Mouse (Mus musculus): Measurements from ENCODE around the gene Pdlim3.
"Not testable (repeated sequence)": the region's sequence is repeated elsewhere in the genome, so short reads cannot be mapped to it uniquely, and the experiment has no call there.

Gene Pdlim3

DNA sequence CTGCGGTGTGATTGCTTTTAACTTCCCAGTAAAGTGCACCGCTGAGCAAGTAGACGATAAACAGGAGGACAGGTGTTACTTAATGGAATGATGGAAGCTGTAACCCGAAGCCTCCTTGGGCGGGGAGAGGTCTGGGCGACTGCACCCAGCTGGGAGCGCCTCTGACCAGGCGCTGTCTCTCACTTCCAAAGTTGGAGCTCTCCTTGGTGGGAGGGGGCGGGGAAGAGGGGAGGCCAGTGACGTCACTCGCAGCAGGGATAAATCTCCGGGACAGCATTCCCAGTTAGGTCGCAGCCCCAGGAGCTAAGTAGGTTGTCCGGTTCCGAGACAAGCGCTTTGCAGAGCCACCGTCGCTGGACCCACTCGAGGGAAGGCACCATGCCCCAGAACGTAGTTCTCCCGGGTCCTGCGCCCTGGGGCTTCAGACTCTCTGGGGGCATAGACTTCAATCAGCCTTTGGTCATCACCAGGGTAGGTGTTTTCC lies at the start of gene Pdlim3:
Pdlim3 (plus strand) TSS at position 260 of the 484 bp plus-strand sequence.
- no peak for DNase-seq (ENCODE audit: low spot score in 2 of 2)

DNA sequence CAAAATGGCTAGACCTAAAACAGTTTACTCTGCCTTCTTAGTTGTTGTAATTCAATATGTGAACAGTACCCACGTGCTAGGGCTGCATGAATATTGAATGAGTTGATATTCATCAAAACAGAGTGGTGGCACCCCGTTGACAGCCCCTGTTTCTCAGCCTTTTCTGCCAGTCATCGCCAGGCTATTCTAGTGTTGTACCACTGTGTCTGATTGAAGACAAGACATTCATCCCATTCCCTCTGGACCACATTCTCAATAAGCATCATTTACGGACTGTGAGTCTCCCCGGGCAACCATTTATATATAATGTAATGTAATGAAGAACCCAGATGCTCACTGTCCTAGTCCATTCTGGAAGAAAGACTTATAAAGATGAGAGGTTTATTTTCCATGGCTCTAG lies 42.0 kb upstream of the Pdlim3 start:
- DNase-seq (ENCODE audit: low spot score in 2 of 2), result no peak

DNA sequence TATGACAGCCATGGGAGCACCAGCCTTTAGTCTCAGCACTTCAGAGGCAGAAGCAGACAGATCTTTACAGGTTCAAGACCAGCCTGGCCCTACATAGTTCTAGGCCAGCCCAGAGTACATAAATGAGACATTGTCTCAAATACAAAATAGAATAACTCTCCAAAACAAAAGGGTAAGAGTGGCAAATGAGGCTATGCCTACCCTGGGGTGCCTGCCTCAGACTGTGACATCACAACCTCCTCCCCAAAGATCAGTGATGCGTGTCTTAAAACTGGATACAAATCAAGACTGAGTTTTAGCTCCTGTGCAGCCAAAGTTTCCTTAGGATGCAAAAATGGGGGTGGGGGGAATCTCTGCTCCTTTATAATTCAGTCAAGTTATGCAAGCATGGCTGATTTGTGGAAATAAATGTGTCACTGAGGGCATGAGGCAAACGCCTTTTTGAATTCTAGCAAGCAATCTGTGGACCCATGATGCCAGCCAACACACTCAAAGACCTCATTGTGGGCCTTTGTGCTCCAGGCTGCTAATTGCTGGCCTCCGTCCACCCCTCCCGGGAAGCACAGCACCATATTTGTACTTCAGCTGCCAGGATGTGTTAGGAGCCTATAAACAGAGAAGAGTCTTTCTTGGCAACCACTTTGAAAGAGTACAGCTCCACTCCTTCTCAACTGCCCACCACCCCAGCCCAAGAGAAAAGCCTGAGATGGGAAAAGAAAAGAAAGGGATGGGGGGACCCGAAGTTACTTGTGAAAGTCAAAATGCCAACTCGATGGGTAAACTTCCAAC lies 41.0 kb upstream of the Pdlim3 start:
- no peak for DNase-seq (ENCODE audit: low spot score in 2 of 2)

DNA sequence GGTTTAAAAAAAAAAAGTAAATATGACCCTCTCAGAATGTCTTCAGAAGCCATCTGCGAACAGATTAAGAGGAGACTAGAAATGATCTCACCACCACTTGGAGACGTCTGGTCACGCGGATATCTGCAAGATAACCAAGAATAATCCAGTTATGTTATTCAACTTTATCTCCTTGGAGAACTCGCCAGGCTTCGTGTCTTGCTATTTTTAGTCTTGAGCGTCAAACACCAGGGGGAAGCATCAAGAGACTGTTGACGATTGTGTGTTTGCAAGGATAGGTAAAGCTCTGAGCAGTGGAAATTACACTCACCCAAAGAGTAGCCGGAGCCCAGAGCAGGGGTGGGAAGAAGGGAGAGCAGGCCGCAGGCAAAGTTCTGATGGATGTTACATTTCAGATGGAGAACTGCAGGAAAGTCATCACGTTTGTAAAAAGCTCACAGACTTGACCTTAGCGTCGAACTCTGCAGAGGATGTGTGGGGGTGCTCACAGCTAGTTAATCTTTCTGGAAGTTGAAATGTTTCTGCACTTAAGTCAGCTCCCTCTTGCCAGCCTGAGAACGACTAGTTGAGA lies 40.3 kb upstream of the Pdlim3 start:
- no peak for DNase-seq (ENCODE audit: low spot score in 2 of 2)

DNA sequence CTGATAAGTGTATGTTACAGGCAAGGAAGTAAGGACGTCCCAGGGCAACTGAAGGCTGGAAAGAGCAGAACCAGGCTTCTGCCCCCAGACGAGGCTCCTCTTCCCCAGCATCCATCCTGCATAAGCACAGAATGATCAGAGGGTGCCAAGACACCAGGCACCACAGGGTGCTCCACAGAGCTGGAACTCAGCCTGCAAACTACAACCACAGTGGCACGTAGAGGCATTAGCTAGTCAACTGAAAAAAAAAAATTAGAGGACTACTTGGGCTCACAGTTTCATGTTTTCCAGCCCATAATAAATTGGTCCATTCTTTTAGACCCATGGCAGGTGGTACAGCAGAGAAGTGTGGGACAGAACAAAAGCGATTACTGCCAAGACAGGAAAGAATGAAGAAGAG lies 39.4 kb upstream of the Pdlim3 start:
- DNase-seq (ENCODE audit: low spot score in 2 of 2), result no peak

DNA sequence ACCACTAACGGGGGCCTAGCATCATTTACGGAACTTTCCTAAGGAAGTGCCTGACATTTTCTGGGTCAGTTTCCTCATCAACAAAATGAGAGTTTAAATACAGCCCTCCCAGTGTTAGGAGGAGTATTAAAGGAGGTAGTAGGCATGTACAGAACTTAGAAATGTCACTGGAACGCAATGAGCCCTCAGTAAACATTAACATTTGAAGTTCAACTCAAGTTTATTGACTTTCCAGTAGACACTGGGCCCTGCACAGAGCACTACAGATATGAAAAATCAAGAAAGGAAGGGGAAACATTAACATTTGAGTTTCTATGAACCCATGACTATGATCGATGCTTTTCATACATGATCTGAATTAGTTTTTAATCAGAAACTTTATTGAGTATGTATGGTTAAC lies 30.1 kb upstream of the Pdlim3 start:
- no peak for DNase-seq (ENCODE audit: low spot score in 2 of 2)

DNA sequence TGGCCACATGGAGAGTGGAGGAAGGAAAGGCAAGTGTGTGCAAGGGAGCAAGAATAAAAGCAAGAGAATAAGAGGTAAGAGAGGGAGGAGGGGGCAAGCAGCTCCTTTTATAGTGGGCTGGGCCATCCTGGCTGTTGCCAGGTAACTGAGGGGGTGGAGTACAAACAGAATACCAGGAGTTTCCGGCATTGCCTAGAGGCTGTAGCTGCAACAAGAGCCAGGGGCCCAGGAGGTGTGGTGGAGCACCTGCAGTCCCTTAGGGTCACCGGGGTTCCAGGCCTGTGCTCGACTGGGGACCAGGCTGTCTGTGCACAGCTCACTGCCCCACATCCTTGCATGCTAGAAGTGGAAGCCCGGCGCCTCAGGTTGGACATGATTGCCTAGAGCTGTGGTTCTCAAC lies 27.5 kb upstream of the Pdlim3 start:
- no peak for DNase-seq (ENCODE audit: low spot score in 2 of 2)

DNA sequence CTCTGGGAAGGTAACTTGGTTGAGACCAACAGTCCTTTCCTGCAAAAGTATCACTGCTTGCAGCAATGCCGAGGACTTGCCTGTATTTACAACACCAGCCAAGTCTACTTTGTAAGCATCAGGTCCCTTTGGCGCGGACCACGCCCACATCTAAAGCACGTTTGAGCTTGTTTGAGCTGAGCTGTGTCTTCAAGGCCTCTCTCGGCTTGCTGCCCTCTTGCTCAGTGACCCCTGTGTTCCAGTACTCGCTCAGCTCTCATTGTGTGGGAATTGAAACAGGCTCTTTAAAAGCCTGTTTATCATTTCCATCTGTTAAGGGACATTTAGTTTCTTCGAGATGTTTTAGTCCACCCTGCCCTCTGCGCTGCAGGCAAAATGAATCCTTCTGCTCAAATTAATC lies 26.9 kb upstream of the Pdlim3 start:
- DNase-seq (ENCODE audit: low spot score in 2 of 2), result no peak

DNA sequence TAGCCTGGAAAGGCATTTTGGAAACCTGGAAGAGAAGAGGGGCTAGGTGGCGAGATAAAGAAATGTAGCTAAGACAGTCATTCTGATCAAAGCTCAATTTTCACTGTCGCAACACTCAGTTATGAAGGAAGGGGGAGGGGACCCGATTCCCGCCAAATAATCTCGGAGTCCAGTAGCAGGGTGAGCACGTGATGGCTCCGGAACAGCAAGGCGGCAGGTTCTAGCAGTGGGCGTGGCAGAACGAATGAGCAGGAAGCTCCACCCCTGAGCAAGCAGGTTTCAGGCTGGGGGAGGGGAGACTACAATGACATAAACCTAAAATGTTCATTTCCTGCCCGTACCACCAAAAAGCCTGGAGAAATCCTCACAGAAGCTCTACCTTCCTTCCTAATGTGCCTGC lies 13.7 kb upstream of the Pdlim3 start:
- DNase-seq (ENCODE audit: low spot score in 2 of 2), result not testable (repeated sequence)

DNA sequence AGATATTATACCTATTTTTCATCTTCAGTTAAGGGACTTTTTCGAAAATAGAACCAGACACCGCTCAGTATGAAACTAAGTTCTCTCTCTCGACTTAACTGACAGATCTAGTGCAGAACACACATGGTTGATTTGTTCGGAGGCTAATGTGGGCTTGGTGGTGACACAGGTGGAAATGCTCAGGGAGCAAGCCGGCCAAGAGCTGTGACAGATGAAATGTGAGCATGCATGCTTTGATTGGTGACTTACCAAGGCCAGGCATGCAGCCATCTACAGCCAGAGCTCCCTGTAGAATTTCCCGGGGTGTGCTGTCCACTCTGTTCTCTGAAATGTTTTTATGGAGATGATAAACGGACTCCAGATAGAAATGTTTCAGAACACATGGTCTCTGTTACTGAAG lies 13.2 kb upstream of the Pdlim3 start:
- no peak for DNase-seq (ENCODE audit: low spot score in 2 of 2)

DNA sequence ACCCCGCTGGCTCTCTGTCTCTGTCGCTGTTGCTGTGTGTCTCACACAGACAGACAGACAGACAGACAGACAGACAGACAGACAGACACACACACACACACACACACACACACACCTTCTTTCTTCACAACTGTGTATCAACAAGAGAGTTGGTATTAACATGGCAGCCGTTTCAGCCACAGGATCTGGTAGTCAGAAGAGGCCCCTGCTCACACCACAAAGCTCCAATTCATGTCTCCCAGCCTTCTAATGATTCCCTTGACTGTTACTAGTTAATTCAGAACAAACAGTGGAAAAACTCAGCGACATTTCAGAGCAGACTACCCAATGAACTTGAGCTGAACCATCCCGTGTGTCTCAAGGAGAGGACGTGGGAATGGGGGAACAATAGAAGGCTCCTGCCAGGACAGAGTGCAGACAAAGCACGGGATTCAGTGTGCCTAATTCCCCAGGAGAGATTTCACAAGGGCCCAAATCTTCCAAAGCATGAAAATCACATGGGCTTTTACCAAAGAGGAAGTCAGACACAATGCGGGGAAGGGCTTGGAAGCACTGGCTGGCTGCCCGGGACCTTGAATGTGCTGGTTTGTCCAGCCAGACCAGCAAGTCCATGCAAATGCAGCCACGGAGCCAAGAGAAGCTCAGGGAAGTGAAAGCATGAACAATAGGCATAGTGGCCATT lies 10.2 kb upstream of the Pdlim3 start:
- DNase-seq (ENCODE audit: low spot score in 2 of 2), result no peak

DNA sequence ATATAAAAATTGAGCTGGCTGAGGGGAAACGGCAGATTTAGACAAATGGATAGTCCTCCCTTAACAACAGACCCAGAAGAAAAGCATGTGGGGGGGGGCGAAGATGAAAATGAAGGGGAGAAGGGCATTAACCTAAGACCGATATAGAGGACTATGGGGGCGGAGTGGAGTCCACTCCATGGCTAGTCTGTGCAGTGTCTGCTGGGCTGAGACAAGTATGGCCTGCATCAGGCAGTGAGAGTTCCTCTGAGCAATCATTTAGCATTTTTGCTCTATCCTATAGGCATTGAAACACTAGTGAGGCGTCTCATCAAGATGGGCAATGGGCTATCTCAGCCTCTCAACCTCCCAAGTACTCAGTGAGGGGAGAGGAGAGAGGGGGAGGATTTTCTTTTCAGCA lies 8.9 kb upstream of the Pdlim3 start:
- no peak for DNase-seq (ENCODE audit: low spot score in 2 of 2)

DNA sequence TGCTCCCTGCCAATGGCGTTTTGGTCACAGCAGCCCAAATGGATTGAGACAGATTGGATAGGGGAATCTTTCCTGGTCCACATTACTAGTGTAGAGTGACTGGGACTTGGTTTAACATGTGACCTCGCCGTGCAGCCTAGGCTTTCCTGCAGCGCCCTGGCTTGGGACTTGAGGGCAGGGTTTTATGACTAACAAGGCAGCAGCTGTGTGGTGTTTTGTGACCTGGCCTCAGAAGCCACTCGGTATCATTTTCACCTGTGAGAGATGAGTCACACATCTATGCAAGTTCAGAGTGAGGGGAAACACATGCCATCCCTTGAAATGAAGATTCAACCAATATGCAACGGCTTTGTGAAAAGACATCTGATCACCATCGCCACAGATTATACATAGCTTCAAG lies 7.6 kb upstream of the Pdlim3 start:
- no peak for DNase-seq (ENCODE audit: low spot score in 2 of 2)

DNA sequence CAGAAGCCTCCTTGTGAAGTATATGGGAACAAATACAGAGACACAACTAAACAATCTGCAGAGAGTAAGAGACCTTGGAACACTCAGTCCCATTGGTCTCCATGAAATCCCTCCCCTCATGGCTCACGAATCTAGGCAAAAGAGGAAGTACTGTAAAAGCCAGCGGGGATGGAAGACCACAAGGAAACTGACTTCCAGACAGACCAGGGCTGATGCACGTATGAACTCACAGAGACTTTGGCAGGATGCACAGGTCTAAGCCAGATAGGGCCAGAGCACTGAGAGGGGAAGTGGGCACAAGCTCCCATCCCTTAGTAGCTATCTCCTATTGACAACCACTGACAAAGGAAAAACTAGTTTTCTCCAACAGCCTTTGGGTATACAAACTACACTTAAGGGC lies 4.8 kb upstream of the Pdlim3 start:
- DNase-seq (ENCODE audit: low spot score in 2 of 2), result no peak

DNA sequence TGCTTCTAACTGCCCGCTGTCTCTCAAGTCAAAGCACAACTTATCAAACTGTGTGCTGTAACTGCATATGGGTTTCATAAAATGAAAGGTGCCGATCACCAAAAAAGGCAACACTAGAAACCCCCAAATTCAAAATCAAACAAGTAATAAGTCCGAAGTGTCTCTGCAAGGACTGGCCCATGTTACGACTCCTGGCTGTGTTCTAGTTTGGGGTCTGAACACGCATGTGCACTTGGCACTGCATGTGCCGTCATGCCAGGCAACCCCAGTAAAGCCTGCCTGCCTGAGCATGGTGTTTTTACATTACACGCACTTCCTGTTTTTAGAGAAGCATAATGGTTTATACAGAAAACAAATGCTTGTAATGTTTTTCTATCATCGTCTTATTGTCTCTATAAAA lies 3.5 kb upstream of the Pdlim3 start:
- no peak for DNase-seq (ENCODE audit: low spot score in 2 of 2)

DNA sequence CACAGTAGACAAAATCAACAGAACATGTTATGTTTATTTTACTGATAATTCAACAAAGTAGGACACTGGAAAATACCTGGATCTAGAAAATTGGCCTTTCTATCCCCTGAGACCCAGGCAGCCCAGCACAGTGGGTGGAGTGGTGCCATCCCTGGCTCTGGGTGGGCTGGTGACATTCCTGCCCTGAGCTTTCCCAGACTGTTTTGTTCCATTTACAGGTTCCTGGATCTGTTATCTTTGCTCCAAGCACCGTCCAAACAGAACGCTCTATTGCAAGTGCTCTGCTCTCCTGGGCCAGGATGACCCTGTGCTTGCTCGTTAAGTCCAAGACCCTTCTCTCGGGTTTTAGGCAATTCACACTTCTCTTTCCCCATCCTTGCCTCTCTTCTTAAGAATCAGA lies 1.5 kb upstream of the Pdlim3 start:
- no peak for DNase-seq (ENCODE audit: low spot score in 2 of 2)

DNA sequence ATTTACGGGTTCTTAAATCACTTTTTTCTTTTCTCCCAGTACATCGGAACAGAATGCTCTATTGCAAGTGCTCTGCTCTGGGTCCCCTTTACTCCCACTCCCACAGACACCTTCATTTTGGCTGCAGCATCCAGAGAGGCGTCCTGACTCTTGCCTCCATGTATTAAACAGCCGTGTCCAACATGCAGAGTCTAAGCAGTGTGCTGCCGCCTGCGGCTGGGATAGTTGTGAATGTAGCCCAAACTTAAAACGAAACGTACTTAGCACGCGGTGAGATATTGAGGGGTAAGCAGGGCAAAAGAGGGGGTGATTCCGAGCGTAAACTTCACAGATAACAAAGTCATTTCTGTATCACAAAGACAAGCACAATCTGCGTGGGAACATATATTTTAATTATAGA lies 709 bp upstream of the Pdlim3 start:
- DNase-seq (ENCODE audit: low spot score in 2 of 2), result no peak

DNA sequence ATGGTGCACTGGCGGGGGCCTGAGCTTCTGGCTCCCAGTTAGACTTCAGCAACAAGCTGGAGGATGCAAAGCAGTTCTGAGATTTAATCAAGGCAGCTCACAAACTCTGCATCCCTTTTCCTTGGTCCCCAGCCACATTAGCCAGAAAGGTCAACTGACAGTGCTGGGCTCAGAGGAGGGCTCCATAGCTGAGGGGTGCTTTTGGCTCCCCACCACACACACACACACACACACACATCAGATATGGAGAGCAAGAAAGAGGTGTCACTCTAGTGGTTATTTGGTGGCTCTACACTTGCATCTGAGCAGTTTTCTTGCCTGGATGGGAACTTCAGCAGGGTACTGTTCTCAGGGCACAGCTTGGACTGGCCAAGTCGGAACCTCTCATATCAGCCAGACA lies 514 bp downstream of the Pdlim3 start:
- DNase-seq (ENCODE audit: low spot score in 2 of 2), result no peak

DNA sequence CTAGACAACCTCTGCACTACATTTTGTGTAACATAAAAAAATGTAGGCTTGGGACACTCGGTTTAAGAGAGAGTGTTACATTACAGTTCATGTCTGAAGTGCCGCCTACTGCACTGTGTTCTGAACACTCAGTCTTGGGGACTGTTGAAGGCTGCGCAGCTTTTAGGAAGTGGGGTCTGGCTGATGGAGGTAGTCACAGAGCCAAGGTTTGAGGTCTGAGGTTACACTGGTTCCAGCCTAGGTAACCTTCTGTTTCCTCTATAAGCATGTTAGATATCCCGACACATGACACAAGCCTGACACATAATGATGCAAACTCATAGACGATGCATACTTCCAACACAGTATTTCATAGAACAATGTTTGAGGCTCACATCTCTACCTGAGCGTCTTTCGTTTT lies 4.5 kb downstream of the Pdlim3 start:
- no peak for DNase-seq (ENCODE audit: low spot score in 2 of 2)

DNA sequence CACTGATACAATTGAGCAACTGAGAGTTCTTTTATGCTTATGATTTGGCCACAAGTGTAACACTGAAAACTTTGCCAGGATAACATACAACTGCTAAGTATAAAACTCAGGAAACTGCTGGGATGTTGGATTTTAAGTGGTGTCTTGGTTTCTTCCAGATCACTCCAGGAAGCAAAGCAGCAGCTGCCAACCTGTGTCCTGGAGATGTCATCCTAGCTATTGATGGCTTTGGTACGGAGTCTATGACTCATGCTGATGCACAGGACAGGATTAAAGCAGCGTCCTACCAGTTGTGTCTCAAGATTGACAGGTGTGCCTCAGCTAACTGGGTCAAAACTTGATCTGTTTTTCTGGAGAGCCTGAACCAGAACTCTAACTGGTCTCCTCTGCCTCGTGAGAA lies 11.3 kb downstream of the Pdlim3 start:
- no peak for DNase-seq (ENCODE audit: low spot score in 2 of 2)

DNA sequence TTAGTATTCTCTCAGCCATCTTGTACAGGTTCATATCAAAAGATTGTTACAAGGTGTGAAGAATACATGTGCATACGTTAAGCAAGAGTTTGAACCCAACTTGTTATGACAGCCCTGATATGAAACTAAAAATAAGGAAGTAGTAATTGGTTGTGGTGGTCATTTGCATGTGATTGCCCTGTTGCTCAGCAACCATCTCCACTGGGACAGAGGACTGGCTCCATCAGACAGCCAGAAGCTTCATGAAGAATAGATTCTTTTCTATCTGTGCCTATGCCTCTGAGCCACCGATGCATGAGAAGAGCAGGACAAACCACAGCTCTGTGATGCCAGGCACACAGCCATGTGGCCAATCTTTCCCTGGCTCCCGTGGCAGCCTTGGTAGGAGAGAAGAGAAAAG lies 14.5 kb downstream of the Pdlim3 start:
- peak in 1 of 2 experiments; percentile 82 for DNase-seq (ENCODE audit: low spot score in 2 of 2)

DNA sequence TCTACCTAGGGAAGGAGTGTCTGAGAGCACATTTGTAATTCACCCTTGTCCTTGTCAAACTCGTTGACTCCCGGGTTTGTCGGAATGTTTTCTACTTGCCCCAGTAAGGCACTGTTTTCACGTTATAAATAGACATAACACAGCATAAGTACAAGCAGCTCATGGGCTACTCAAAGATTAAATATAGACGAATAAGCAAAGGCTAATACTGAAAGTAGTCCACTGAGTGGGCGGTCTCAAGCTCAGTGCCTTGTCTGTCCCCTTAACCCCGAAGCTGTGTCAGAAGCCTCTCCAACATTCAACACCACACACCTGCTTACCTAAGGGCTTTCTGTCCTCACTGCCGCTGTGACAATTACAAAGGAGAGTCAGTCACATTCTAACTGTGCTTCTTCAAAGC lies 16.4 kb downstream of the Pdlim3 start:
- DNase-seq (ENCODE audit: low spot score in 2 of 2), result no peak

DNA sequence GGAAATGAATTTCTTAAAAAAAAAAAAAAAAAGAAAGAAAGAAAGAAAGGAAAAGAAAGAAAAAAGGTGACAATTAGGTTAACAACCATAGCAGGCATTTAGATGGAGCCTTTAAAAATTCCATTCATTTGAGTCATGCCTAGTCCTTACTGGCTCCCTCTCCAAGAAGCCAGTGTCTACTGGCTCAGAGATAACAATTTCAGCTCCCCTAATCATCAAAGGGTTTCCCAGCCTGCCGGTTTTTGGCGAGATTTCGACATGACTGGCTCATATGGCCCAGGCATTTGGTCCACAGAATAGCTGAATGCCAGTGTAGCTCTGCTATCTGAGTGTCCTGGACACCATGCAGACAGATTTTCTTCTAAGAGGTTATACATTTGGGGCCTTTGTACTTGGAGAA lies 18.4 kb downstream of the Pdlim3 start:
- DNase-seq (ENCODE audit: low spot score in 2 of 2), result no peak
